Mouse (Mus musculus) cortical plate, adult 2 months (tissue): ENCODE measurements around the gene Gnptg. TPM values are rescaled to one million over a fixed set of nuclear protein-coding genes. Genes with fewer than 3 reads are reported as not detected.
A peak's percentile ranks its signal among the peaks of the same experiment; 100 is the strongest.
"Not testable (repeated sequence)": the region's sequence is repeated elsewhere in the genome, so short reads cannot be mapped to it uniquely, and the experiment has no call there.

Experiments used
- H3K27ac ChIP-seq: fragments of 200-500 bp; 2 replicates; pipeline ENCODE4 v1.5.1; 2012; ENCODE audit warnings: low read length, control low read depth, inconsistent platforms; ENCODE audit not compliant: insufficient read depth
- H3K4me1 ChIP-seq: fragments of 200-500 bp; 2 replicates; pipeline ENCODE4 v1.6.1; 2011; ENCODE audit warnings: low read length; ENCODE audit not compliant: control insufficient read depth, insufficient read depth
- H3K4me3 ChIP-seq: fragments of 200-500 bp; 2 replicates; pipeline ENCODE4 v1.5.1; 2011; ENCODE audit warnings: mild to moderate bottlenecking, low read length, control low read depth; ENCODE audit not compliant: insufficient read depth
- CTCF ChIP-seq: fragments of 200-500 bp; IDR thresholded peaks from 2 replicates; pipeline ENCODE4 v1.5.1; 2011; ENCODE audit warnings: mild to moderate bottlenecking, control low read depth, low read length; ENCODE audit not compliant: insufficient read depth; ENCODE audit errors: extremely low read depth
- POLR2A ChIP-seq: fragments of 200-500 bp; IDR thresholded peaks from 2 replicates; pipeline ENCODE4 v1.6.1; 2011; ENCODE audit warnings: mild to moderate bottlenecking, low read length, control low read depth; ENCODE audit not compliant: insufficient read depth; ENCODE audit errors: extremely low read depth
- polyA plus RNA-seq: library from polyadenylated mRNA; depleted of rRNA; stranded (reverse); fragments of >200 nt; gene quantifications from 2 replicates; pipeline ENCODE4 v1.2.3, GENCODE M21; 2012

Gene Gnptg
- polyA plus RNA-seq, 1 experiment, result 121 TPM

DNA sequence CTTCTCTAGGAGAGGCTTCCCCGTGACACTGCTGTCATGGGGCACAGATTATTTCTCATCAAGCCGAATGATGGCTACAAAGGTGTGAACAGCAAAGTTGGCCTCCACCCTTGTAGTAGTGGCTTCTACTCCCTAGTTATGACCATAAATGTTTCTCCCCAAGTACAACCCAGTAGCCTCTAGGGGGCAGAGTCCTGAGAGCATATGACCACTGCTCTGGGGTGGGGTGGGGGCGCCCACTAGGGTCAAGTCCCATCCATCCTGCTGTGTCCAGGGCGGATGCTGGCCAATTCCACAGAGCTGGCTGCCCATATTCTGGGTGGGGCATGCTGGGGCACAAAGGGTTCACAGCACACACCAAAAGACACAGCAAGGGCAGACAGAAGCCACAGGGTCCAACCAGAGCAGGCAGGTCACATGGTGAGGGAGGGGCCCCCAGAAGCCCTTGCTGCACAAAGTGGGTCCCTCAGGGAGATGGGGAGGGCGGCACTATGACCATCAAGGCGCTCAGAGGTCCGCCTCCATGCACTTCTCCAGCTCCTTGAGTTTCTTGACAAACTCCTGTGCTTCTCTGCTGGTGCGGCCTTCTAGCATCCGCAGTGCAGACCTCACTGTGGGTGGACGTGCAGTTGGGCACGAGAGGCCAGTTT is 3.3 kb upstream of the Gnptg start:
- no peak overlapping the region for H3K4me3 ChIP-seq
- TF ChIP-seq POLR2A, result no peak
- TF ChIP-seq CTCF, result no peak
- H3K27ac ChIP-seq, result no peak overlapping the region
- H3K4me1 ChIP-seq, result peaks cover 2% of the 10 kb centered on the region

GRCm38 (mm10) chr17:25235635-25236034 is 4.3 kb downstream of the Gnptg start:
- Histone ChIP-seq H3K4me1 (peaks cover 1% of the 10 kb centered on the region; the same call in 1 of the 2 replicates), H3K4me3 (no peak overlapping the region), H3K27ac (no peak overlapping the region)

GRCm38 (mm10) chr17:25231621-25232020 is 8.3 kb downstream of the Gnptg start:
- H3K4me3 ChIP-seq, H3K27ac ChIP-seq, H3K4me1 ChIP-seq: not testable (repeated sequence)

More at GRCm38 (mm10) chr17:25235635-25236034, 4.3 kb downstream of the Gnptg start:
- TF ChIP-seq CTCF, result no peak
- TF ChIP-seq POLR2A, result no peak

DNA sequence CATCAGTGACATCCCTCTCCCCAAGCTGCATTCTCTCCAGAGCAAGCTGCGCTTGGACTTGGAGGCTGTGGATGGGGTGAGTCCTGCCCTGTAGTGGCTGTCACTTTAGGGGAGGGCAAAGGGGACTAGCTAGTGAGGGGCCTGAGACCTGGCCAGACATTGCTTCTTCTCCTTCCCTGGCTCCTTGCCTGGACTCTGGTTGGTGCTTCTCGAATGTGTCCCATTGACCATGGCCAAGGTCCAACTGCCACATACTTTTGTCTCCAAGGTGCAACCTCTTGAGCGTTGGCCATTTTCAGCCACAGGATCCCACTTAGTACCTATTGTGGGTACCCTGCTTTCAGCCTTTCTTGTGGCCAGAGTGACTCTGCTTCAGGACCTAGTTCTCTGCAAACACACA is 9.2 kb downstream of the Gnptg start:
- no peak overlapping the region for H3K4me3 ChIP-seq
- TF ChIP-seq POLR2A, result no peak
- TF ChIP-seq CTCF, result no peak
- H3K4me1 ChIP-seq, result no peaks in the 10 kb centered on the region
- H3K27ac ChIP-seq, result no peak overlapping the region

DNA sequence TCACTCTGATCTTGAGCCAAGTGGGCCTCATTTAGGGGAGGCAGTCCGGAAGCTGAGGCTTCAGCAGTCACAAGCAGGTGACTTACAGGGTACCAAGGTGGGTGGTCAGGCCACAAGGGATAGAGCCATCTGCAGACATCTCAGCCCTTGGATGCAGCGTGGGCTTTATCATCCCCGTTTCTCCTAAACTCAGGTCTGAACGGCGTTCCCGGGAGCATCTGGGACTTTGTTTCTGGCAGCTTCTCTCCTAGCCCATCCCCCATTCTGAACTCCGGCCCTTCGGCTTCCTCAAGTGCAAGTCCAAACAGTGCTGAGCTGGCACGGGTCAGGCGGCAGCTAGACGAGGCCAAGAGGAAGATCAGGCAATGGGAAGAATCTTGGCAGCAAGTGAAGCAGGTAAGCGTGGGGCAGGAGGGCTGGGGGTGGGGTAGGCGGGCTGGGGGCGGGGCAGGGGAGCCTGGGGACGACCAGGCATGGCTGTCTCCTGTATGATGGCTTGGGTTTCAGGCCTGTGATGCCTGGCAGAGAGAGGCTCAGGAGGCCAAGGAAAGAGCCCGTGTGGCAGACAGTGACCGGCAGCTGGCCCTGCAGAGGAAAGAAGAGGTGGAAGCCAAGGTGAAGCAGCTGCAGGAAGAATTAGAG is 9.8 kb downstream of the Gnptg start:
- not testable (repeated sequence) for H3K4me1 ChIP-seq, H3K4me3 ChIP-seq, H3K27ac ChIP-seq

DNA sequence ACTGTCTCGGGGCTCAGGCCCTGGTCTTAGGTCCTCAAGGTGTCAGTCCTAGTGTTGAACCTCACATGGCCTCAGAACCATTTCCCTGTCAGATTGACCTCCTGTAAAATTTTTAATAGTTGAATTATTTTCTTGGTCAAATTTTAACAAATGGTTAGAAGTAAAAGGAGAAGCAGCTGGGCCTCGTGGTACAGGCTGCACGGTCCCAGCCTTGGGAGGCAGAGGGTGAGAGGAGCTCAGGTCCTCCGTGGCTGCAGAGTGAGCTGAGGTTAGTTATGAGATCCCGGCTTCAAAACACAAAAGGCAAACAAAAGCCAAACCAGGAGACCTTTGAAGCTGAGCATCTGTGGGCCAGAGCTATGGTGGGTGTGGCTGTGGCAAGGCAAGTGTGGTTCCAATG is 11.9 kb downstream of the Gnptg start:
- Histone ChIP-seq H3K27ac (no peak overlapping the region), H3K4me1 (peaks cover 4% of the 10 kb centered on the region; the same call in 1 of the 2 replicates), H3K4me3 (no peak overlapping the region)
- no peak for TF ChIP-seq POLR2A
- TF ChIP-seq CTCF, result no peak

DNA sequence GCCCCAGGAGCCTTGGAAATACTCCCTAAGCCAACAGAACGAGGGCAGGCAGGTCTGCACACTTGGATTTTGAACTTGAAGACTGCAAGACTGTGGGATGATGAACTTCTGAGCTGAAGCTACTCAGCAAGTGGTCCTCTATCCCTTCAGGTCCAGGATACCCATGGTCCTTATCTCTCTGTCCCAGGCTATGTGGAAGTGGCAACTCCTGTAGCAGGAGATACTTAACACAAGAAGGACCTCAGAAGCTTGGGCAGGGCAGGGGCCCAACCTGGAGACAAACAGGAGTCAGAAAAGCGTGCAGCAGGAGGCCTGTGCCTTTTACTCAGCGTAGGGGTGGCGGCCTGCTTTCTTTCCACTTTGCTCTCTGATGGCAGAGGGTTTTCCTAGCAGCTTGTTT is 14.3 kb downstream of the Gnptg start:
- no peak for TF ChIP-seq CTCF
- no peak for TF ChIP-seq POLR2A
- Histone ChIP-seq H3K4me1 (peaks cover 4% of the 10 kb centered on the region; the same call in 1 of the 2 replicates), H3K4me3 (no peak overlapping the region), H3K27ac (no peak overlapping the region)

DNA sequence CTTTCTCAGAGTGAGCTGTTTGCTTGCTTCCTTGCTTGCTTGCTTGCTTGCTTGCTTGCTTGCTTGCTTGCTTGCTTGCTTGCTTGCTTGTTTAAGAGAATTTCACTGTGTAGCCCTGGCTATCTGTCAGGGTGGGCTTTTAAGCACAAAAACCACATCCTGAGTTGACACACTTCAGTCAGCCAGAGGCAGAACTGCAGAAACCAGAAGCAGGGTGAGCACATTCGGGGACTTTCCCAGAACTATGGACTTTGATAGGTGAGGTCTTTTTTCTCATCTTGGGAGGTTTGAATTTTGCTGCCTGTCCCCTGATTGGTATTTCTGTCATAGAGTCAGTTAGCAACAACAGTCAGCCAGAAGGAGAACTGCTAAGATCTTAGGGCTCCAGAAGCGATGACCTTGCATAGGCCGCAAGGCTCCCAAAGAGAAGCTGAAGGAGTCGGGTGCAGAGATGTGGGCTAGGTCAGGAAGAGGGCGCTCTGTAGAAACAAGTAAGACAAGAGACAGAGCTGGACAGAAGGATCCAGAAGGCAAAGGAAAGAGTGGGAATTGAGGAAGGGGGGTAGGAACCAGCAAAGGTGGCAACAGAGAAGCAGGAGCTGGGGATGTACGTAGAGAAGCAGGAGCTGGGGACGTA is 15.2 kb downstream of the Gnptg start:
- H3K27ac ChIP-seq, result no peak overlapping the region
- no peak for TF ChIP-seq CTCF
- TF ChIP-seq POLR2A, result no peak
- H3K4me1 ChIP-seq, result peaks cover 4% of the 10 kb centered on the region; the same call in 1 of the 2 replicates
- no peak overlapping the region for H3K4me3 ChIP-seq

DNA sequence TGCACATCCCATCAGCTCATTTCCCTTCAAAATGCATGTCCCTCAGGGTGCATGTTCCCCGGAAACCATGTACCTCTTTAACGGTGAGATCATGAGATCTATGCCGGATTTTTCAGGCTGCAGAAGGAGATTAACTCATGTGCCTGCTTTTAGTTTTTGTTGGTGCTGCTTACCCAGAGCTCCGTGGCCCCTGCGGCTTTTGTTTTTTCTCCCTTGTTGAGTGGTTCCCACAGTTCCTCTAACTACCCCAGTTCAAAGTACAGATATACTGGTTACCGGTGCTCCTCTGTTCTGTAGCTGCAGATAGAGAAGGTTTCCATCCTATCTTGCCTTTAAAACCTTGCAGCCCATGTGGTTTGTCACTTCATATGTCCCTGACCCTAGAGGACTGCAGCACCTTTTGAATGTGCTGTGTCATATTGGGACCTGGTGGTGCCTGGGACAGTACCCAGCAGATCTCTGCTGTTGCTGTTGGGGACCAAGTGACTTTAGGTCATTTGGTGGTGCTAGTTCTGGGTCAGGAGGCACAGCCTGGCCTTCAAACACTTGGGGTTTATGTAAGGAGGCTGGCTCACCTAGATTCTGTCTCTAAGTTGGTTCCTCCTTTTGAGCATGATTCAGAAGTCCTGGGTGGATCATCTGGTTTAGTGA is 16.8 kb downstream of the Gnptg start:
- H3K27ac ChIP-seq, result peak overlapping the region; percentile 75
- TF ChIP-seq CTCF (no peak), POLR2A (no peak)
- peaks cover 4% of the 10 kb centered on the region; the same call in 1 of the 2 replicates for H3K4me1 ChIP-seq
- H3K4me3 ChIP-seq, result peak overlapping the region; percentile 70

GRCm38 (mm10) chr17:25222504-25222940 is 17.4 kb downstream of the Gnptg start:
- Histone ChIP-seq H3K27ac (peak overlapping the region; percentile 75), H3K4me3 (peak overlapping the region; percentile 70)
- not testable (repeated sequence) for H3K4me1 ChIP-seq
